Mouse (Mus musculus) induced T-regulatory cell, adult 2 months (primary cell): Measurements from ENCODE around the gene Arhgef7.
A peak's percentile ranks its signal among the peaks of the same experiment; 100 is the strongest.

ENCODE experiments used
- DNase-seq: peaks from one replicate; pipeline ENCODE4 v3.0.0-alpha.2; 2012; ENCODE audit warnings: low read depth

Gene Arhgef7

GRCm38 (mm10) chr8:11727651-11728481, at the start of gene Arhgef7:
TSS of gene Arhgef7 (plus strand) at chr8:11727721.
- DNase-seq: no peak

GRCm38 (mm10) chr8:11684558-11684957, 43.0 kb upstream of the Arhgef7 start:
- DNase-seq: no peak

DNA sequence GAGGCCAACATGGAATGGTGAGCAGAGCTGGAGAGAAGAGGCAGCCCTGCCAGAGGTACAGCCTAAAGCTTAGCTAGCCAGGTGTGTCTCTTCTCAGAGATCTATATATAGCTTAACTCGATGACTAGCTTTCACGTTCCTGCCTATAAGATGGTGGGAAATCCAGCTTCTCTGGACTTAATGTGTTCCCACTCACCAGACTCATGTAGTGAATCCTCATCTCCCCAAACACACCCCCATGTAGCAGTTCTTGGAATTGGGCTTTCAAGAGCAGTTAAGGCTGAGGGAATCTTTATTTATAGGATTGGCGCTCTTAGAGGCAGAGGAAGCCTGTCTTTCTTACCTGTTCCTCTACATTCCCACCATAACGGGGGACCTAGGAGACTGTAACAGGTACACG, 40.3 kb upstream of the Arhgef7 start:
- DNase-seq: no peak

GRCm38 (mm10) chr8:11689945-11690344, 37.6 kb upstream of the Arhgef7 start:
- no peak for DNase-seq

- DNase-seq: no peak
These were observed 36.2 kb upstream of the Arhgef7 start for GRCm38 (mm10) chr8:11691284-11691683.

- DNase-seq: no peak
These were observed 35.8 kb upstream of the Arhgef7 start for GRCm38 (mm10) chr8:11691761-11692160.

GRCm38 (mm10) chr8:11692455-11692854, 35.1 kb upstream of the Arhgef7 start:
- no peak for DNase-seq

GRCm38 (mm10) chr8:11693972-11694371, 33.5 kb upstream of the Arhgef7 start:
- no peak for DNase-seq

GRCm38 (mm10) chr8:11696176-11696575, 31.3 kb upstream of the Arhgef7 start:
- no peak for DNase-seq

DNA sequence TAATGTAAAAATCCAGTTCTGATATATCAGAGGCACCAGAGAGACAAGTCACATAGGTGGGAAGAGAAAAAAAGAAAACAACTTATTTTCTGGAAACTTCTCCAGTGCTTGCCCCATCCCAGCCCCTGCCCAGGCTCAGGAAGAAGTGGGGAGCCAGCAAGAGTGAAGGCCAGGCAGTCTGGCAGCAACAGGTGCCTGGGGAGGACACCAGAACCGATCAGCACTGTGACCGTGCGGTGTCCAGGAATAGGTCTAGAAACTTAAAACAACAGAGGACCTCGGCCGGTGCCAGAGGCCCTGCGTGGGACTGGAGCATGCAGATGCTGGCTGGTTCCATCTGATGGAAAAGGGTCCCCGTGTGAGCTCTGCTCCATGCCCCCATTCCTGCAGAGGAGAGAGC, 30.1 kb upstream of the Arhgef7 start:
- no peak for DNase-seq

DNA sequence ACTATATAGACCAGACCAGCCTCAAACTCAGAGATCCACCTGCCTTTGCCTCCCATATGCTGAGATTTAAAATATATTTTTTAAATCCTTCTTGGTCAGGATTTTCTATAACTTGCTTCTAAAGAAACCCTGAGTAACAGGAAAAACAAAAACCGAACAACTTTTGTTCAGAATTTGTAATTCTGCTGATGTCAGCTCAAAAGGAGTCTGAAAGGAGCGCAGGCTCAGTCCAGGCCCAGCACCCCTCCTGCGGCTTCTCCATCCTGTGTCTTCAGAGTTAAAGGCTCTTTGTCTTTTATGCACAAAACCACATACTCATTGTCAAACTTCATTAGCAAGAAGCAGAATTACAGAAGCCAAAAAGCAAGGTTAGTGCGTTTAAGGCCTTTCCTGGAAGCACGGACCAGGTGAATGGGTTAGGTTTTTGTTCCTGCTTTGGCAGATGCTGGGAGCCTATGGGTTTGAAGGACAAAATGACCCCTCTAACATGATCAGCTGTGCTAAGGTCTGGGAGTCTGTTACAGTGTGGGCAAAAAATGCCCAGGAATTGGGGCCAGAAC, 28.0 kb upstream of the Arhgef7 start:
- DNase-seq: no peak

- DNase-seq: peak; percentile 68
These were observed 27.2 kb upstream of the Arhgef7 start for GRCm38 (mm10) chr8:11700060-11701032.

DNA sequence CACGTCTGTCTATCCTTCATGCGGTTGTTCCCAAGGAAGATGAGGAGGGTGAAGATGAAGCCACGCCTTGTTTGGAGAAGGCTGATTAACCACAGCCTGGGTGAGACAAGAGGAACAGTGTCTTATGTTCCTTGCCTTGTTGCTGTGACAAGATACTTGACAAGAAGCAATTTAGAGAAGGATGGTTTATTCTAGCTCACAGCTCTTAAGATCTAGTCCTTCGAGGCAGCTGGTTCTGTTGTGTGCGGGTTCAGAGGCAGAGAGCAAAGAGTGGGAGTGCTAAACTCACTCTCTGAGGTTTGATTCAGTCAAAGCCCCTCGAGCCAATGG, 26.5 kb upstream of the Arhgef7 start, which contains the start of gene 1700016D06Rik:
1700016D06Rik (minus strand) TSS at position 31 of the 330 bp plus-strand sequence.
- DNase-seq: no peak

GRCm38 (mm10) chr8:11701428-11701827, 26.1 kb upstream of the Arhgef7 start:
- DNase-seq: no peak

- no peak for DNase-seq
These were observed 23.7 kb upstream of the Arhgef7 start for GRCm38 (mm10) chr8:11703789-11704188.

DNA sequence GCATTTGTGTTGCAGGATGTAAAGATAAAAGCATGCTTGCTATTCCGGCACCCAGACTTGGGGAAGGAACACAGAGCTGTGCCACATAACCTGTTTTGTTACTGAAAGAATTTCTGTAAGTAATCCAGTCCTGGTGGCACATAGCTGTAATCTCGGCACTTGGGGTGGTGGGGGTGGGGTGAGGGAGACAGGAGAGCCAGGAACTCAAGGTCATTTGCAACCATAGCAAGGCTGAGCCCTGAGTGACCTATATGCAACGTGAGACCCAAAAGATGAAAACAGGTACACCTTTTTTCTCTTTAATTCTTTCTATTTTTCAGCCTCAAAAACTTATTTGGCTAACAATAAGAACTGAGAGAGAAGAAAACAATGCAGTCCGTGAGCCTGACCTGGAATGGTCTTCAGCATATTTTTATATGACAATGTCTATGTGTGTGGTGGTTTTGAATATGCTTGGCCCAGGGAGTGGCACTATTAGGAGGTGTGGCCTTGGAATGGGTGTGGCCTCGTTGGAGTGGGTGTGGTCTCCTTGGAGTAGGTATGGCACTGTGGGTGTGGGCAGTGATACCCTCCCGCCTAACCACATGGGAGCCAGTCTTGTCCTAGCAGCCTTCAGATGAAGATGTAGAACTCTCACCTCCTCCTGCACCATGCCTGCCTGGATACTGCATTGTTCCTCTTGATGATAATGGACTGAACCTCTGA, 22.7 kb upstream of the Arhgef7 start:
- no peak for DNase-seq

DNA sequence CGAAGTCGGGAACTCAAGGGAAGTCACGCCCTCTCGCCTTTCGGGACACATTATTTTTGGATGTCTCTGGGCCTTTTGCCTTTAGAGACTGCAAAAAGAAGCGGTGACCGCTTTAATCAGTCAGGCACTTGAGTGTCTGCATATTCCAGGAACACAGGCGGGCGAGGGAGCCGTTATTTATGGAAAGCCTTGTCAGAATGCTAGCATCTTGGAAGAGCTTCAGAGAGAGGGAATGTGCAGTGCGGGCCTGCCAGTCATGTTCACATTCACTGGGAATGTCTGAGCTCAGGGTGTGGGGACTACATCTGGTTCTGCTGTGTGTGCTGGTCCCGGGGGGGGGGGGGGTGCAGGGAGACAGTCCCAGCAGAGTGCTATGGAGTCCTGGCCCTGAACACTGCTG, 21.7 kb upstream of the Arhgef7 start:
- DNase-seq: no peak

- no peak for DNase-seq
These were observed 19.8 kb upstream of the Arhgef7 start for GRCm38 (mm10) chr8:11707701-11708100.

DNA sequence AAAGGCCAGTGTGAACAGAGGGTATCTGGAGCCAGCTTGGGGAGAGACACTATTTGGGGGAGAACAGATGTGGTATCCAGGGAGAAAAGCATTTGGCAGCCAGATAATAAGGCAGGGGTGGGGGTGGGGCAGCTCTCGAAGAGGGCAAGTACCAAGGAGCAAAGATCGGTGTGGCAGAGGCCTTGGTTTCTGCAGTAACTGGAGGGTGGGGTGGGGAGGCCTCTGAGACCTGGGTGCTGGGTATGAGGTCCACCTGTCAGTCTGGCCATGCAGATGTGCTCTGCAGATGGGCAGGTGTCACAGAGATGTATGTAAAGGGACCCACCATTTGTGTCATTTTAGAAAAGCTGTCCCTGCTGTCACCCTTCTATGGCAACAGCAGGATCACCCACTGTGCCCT, 18.7 kb upstream of the Arhgef7 start:
- DNase-seq: no peak

- no peak for DNase-seq
These were observed 18.0 kb upstream of the Arhgef7 start for GRCm38 (mm10) chr8:11709542-11709941.

- DNase-seq: no peak
These were observed 17.1 kb upstream of the Arhgef7 start for GRCm38 (mm10) chr8:11710415-11710814.

DNA sequence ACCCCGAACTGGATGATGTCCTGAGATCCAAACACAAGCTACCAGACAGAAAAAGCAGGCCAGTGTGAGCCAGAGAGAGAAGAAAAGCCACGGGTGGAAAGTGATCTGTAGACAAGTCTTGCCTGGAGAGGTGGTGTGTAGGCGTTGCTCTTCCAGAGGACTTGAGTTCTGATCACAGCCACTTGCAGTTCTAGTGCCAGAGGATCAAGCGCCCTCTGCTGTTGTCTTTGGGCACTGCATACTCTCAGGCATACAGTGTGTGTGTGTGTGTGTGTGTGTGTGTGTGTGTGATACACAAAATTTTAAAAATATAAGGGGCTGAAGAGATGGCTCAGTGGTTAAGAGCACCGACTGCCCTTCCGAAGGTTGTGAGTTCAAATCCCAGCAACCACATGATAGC, 15.3 kb upstream of the Arhgef7 start:
- peak; percentile 49 for DNase-seq
